Mouse (Mus musculus): Measurements from ENCODE around the gene Efemp2.
A peak's percentile ranks its signal among the peaks of the same experiment; 100 is the strongest.

DNA sequence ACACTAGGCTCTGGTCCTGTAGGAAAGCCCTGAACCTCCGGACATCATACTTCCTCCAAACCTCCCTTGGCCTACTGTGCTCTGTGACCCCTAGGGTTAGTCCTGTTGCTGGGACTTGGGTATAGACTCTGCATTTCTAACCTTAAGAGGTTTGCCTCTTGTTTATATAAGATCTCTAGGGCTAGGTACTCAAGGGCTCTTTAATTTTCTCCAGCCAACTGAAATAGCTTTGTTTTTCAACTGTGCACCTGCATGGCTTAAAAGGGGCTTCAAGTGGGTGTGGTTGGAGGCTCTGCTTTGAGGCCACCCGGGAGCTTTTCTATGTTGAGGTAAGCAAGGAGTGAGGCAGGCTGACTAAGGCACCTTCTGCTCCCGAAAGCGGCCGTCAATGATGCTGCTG lies 10.7 kb downstream of the Efemp2 start:
- no peak for TF ChIP-seq CTCF (IDR thresholded peaks at IDR 0.05)
- TF ChIP-seq EP300 (IDR thresholded peaks at IDR 0.05) = peak; percentile 33; the same call in 1 of the 2 replicates

Data from lung, postnatal 0 days (tissue).